Mouse (Mus musculus) MEL (cell line): ENCODE results near the gene Cmtm3.

Experiments
- HCFC1 ChIP-seq: IDR thresholded peaks from 2 replicates; pipeline ENCODE4 v1.6.1; 2012; ENCODE audit warnings: low read depth, mild to moderate bottlenecking, inconsistent platforms, low read length, improper control_type of control experiment, moderate library complexity
- MAX ChIP-seq: IDR thresholded peaks from 2 replicates; pipeline ENCODE4 v1.6.1; 2011; ENCODE audit warnings: low read length, improper control_type of control experiment

- TF ChIP-seq HCFC1 = no peak
- no peak for TF ChIP-seq MAX
Observed at GRCm38 (mm10) chr8:104380961-104381411, 41.8 kb downstream of the Cmtm3 start.
